Mouse (Mus musculus) olfactory bulb, adult 2 months (tissue): ENCODE measurements around the gene Bag6.

Experiments
- CTCF ChIP-seq: fragments of 200-500 bp; IDR thresholded peaks from 2 replicates; pipeline ENCODE4 v1.5.1; 2012; ENCODE audit warnings: low read depth, mild to moderate bottlenecking, low read length, moderate library complexity; ENCODE audit not compliant: insufficient read depth
- POLR2A ChIP-seq: fragments of 200-500 bp; IDR thresholded peaks from 2 replicates; pipeline ENCODE4 v1.6.1; 2012; ENCODE audit warnings: mild to moderate bottlenecking, low read depth, low read length, moderate library complexity; ENCODE audit not compliant: insufficient read depth

GRCm38 (mm10) chr17:35175382-35175781 is 40.4 kb downstream of the Bag6 start:
- TF ChIP-seq CTCF (no peak), POLR2A (no peak)
